Mouse (Mus musculus): ENCODE measurements around the gene Qsox1. TPM values are rescaled to one million over a fixed set of nuclear protein-coding genes. Genes with fewer than 3 reads are reported as not detected.
A peak's percentile ranks its signal among the peaks of the same experiment; 100 is the strongest.

Qsox1 gene
- polyA plus RNA-seq, 1 experiment from 2014 or later, result 13.1 TPM

- 74% methylated on average over 6 of the region's 6 CpGs for WGBS
- Histone ChIP-seq H3K4me3 (ENCODE audit: low read depth, low read length) (no peak overlapping the region), H3K27me3 (replicated peaks; ENCODE audit: control insufficient read depth, insufficient read depth, low read length) (no peaks in the 10 kb centered on the region), H3K36me3 (ENCODE audit: control insufficient read depth, insufficient read depth, low read length) (peaks cover 11% of the 10 kb centered on the region), H3K4me2 (ENCODE audit: low read depth, low read length) (no peak overlapping the region), H3K4me1 (ENCODE audit: control insufficient read depth, insufficient read depth, low read length) (no peaks in the 10 kb centered on the region), H3K9me3 (ENCODE audit: control insufficient read depth, low read length) (no peaks in the 10 kb centered on the region), H3K27ac (replicated peaks; ENCODE audit: low read depth, low read length) (no peak overlapping the region), H3K9ac (ENCODE audit: low read depth, low read length) (no peak overlapping the region)
- no peak for DNase-seq (ENCODE audit: low spot score)
- ATAC-seq (ENCODE audit: low read depth), result no peak
Observed at GRCm38 (mm10) chr1:155794855-155795254, 17.8 kb downstream of the Qsox1 start.

GRCm38 (mm10) chr1:155791919-155792318 lies 20.8 kb downstream of the Qsox1 start:
- Histone ChIP-seq H3K4me2 (ENCODE audit: low read depth, low read length) (no peak overlapping the region), H3K36me3 (ENCODE audit: control insufficient read depth, insufficient read depth, low read length) (peaks cover 34% of the 10 kb centered on the region), H3K27me3 (replicated peaks; ENCODE audit: control insufficient read depth, insufficient read depth, low read length) (no peaks in the 10 kb centered on the region), H3K4me1 (ENCODE audit: control insufficient read depth, insufficient read depth, low read length) (no peaks in the 10 kb centered on the region), H3K9ac (ENCODE audit: low read depth, low read length) (no peak overlapping the region), H3K4me3 (ENCODE audit: low read depth, low read length) (no peak overlapping the region), H3K27ac (replicated peaks; ENCODE audit: low read depth, low read length) (no peak overlapping the region), H3K9me3 (ENCODE audit: control insufficient read depth, low read length) (no peaks in the 10 kb centered on the region)
- 61% methylated on average over 5 of the region's 5 CpGs for WGBS
- DNase-seq (ENCODE audit: low spot score), result no peak
- no peak for ATAC-seq (ENCODE audit: low read depth)

- WGBS, result 59% methylated on average over 16 of the region's 16 CpGs
- H3K4me2 ChIP-seq (ENCODE audit: low read depth, low read length), result no peak overlapping the region
- no peak overlapping the region for H3K27ac ChIP-seq (replicated peaks; ENCODE audit: low read depth, low read length)
- H3K9me3 ChIP-seq (ENCODE audit: control insufficient read depth, low read length), result no peaks in the 10 kb centered on the region
- no peaks in the 10 kb centered on the region for H3K4me1 ChIP-seq (ENCODE audit: control insufficient read depth, insufficient read depth, low read length)
- no peaks in the 10 kb centered on the region for H3K27me3 ChIP-seq (replicated peaks; ENCODE audit: control insufficient read depth, insufficient read depth, low read length)
- H3K36me3 ChIP-seq (ENCODE audit: control insufficient read depth, insufficient read depth, low read length), result peaks cover 48% of the 10 kb centered on the region
- H3K9ac ChIP-seq (ENCODE audit: low read depth, low read length), result no peak overlapping the region
- DNase-seq (ENCODE audit: low spot score) (no peak), ATAC-seq (ENCODE audit: low read depth) (peak; percentile 55; the same call in 1 of the 2 replicates)
- H3K4me3 ChIP-seq (ENCODE audit: low read depth, low read length), result no peak overlapping the region
Observed at GRCm38 (mm10) chr1:155790111-155790974, 22.3 kb downstream of the Qsox1 start.

GRCm38 (mm10) chr1:155785886-155786285 lies 26.8 kb downstream of the Qsox1 start:
- Histone ChIP-seq H3K4me1 (ENCODE audit: control insufficient read depth, insufficient read depth, low read length) (no peaks in the 10 kb centered on the region), H3K27ac (replicated peaks; ENCODE audit: low read depth, low read length) (no peak overlapping the region), H3K4me2 (ENCODE audit: low read depth, low read length) (no peak overlapping the region), H3K9me3 (ENCODE audit: control insufficient read depth, low read length) (no peaks in the 10 kb centered on the region), H3K4me3 (ENCODE audit: low read depth, low read length) (no peak overlapping the region), H3K9ac (ENCODE audit: low read depth, low read length) (no peak overlapping the region), H3K27me3 (replicated peaks; ENCODE audit: control insufficient read depth, insufficient read depth, low read length) (no peaks in the 10 kb centered on the region), H3K36me3 (ENCODE audit: control insufficient read depth, insufficient read depth, low read length) (peaks cover 65% of the 10 kb centered on the region)
- ATAC-seq (ENCODE audit: low read depth) (no peak), DNase-seq (ENCODE audit: low spot score) (no peak)
- 68% methylated on average over 7 of the region's 7 CpGs for WGBS

GRCm38 (mm10) chr1:155784343-155785205 lies 28.1 kb downstream of the Qsox1 start:
- no peak overlapping the region for H3K27ac ChIP-seq (replicated peaks; ENCODE audit: low read depth, low read length)
- DNase-seq (ENCODE audit: low spot score) (peak; percentile 50), ATAC-seq (ENCODE audit: low read depth) (peak; percentile 61)
- no peaks in the 10 kb centered on the region for H3K27me3 ChIP-seq (replicated peaks; ENCODE audit: control insufficient read depth, insufficient read depth, low read length)
- H3K9ac ChIP-seq (ENCODE audit: low read depth, low read length), result no peak overlapping the region
- H3K4me3 ChIP-seq (ENCODE audit: low read depth, low read length), result no peak overlapping the region
- no peak overlapping the region for H3K4me2 ChIP-seq (ENCODE audit: low read depth, low read length)
- H3K9me3 ChIP-seq (ENCODE audit: control insufficient read depth, low read length), result no peaks in the 10 kb centered on the region
- H3K4me1 ChIP-seq (ENCODE audit: control insufficient read depth, insufficient read depth, low read length), result no peaks in the 10 kb centered on the region
- WGBS, result 39% methylated on average over 19 of the region's 19 CpGs
- peaks cover 65% of the 10 kb centered on the region for H3K36me3 ChIP-seq (ENCODE audit: control insufficient read depth, insufficient read depth, low read length)

GRCm38 (mm10) chr1:155782382-155782781 lies 30.3 kb downstream of the Qsox1 start:
- WGBS, result 76% methylated on average over 5 of the region's 5 CpGs
- Histone ChIP-seq H3K27me3 (replicated peaks; ENCODE audit: control insufficient read depth, insufficient read depth, low read length) (no peaks in the 10 kb centered on the region), H3K27ac (replicated peaks; ENCODE audit: low read depth, low read length) (no peak overlapping the region), H3K4me1 (ENCODE audit: control insufficient read depth, insufficient read depth, low read length) (no peaks in the 10 kb centered on the region), H3K9me3 (ENCODE audit: control insufficient read depth, low read length) (no peaks in the 10 kb centered on the region), H3K9ac (ENCODE audit: low read depth, low read length) (no peak overlapping the region), H3K4me3 (ENCODE audit: low read depth, low read length) (no peak overlapping the region), H3K4me2 (ENCODE audit: low read depth, low read length) (no peak overlapping the region), H3K36me3 (ENCODE audit: control insufficient read depth, insufficient read depth, low read length) (peaks cover 56% of the 10 kb centered on the region)
- DNase-seq (ENCODE audit: low spot score), result no peak
- no peak for ATAC-seq (ENCODE audit: low read depth)

GRCm38 (mm10) chr1:155777641-155778625 lies 34.8 kb downstream of the Qsox1 start:
- 0 out of 2 replicates have a peak, but pooled peaks have one; percentile 41 for ATAC-seq (ENCODE audit: low read depth)
- H3K4me1 ChIP-seq (ENCODE audit: control insufficient read depth, insufficient read depth, low read length), result no peaks in the 10 kb centered on the region

GRCm38 (mm10) chr1:155759167-155759566 lies 53.5 kb downstream of the Qsox1 start:
- Histone ChIP-seq H3K4me3 (ENCODE audit: low read depth, low read length) (no peak overlapping the region), H3K27ac (replicated peaks; ENCODE audit: low read depth, low read length) (no peak overlapping the region), H3K9me3 (ENCODE audit: control insufficient read depth, low read length) (no peaks in the 10 kb centered on the region), H3K27me3 (replicated peaks; ENCODE audit: control insufficient read depth, insufficient read depth, low read length) (no peaks in the 10 kb centered on the region; the same call in 1 of the 2 replicates), H3K4me2 (ENCODE audit: low read depth, low read length) (no peak overlapping the region), H3K36me3 (ENCODE audit: control insufficient read depth, insufficient read depth, low read length) (no peaks in the 10 kb centered on the region), H3K4me1 (ENCODE audit: control insufficient read depth, insufficient read depth, low read length) (no peaks in the 10 kb centered on the region), H3K9ac (ENCODE audit: low read depth, low read length) (no peak overlapping the region)
- ATAC-seq (ENCODE audit: low read depth) (peak; percentile 44; the same call in 1 of the 2 replicates), DNase-seq (ENCODE audit: low spot score) (peak; percentile 45)
- WGBS, result 13% methylated on average over 12 of the region's 12 CpGs

More at GRCm38 (mm10) chr1:155777641-155778625, 34.8 kb downstream of the Qsox1 start:
- peaks cover 30% of the 10 kb centered on the region; the same call in 1 of the 2 replicates for H3K36me3 ChIP-seq (ENCODE audit: control insufficient read depth, insufficient read depth, low read length)
- no peak overlapping the region for H3K27ac ChIP-seq (replicated peaks; ENCODE audit: low read depth, low read length)
- H3K4me3 ChIP-seq (ENCODE audit: low read depth, low read length), result no peak overlapping the region
- H3K9me3 ChIP-seq (ENCODE audit: control insufficient read depth, low read length), result peaks cover 5% of the 10 kb centered on the region; the same call in 1 of the 2 replicates
- 65% methylated on average over 13 of the region's 14 CpGs for WGBS
- no peak overlapping the region for H3K9ac ChIP-seq (ENCODE audit: low read depth, low read length)
- H3K27me3 ChIP-seq (replicated peaks; ENCODE audit: control insufficient read depth, insufficient read depth, low read length), result no peaks in the 10 kb centered on the region
- no peak for DNase-seq (ENCODE audit: low spot score)
- H3K4me2 ChIP-seq (ENCODE audit: low read depth, low read length), result no peak overlapping the region
